In the genomic region with DNA sequence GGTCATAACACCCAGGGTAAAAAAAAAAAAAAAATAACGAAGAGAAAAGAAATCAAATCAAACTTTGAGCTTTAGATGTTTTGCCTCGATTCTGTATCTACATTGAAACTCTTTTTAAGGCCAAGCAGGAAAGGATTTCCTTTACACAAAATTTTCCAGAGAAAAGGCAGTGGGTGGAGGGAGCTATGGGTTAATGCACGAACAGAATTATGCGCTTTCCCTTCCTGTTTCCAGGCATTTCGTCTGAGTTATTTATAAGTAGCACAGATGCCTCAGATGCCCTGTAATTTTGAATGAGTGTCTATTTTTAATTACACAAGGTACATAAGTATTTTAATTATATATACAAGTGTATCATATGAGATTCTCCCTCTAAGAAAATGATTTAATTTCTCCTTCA, we compare ENCODE assay signal across 18 mouse cellular contexts.
"Had no signal": no experiment of that assay in that cellular context is flagged by ENCODE, and none has a peak within 500 bp of the region (broad histone marks: within the 10 kb centered on the region; RNA-seq: fewer than 3 reads in every experiment).

No protein-coding gene starts in this region.

- H3K36me3 ChIP-seq: liver, embryonic 15.5 days; lung, embryonic 15.5 days; midbrain, embryonic 12.5 days; midbrain, embryonic 15.5 days; neural tube, embryonic 12.5 days; stomach, embryonic 15.5 days had no signal

- DNase-seq: liver, postnatal 0 days; lung, adult 2 months; lung, postnatal 14 days; lung, postnatal 36 days; right cerebral cortex, postnatal 14 days; thymus, adult 18-20 months; thymus, postnatal 14 days; thymus, postnatal 36 days had no signal

- H3K9ac ChIP-seq: liver, embryonic 15.5 days; liver, postnatal 0 days; lung, embryonic 15.5 days; midbrain, embryonic 12.5 days; midbrain, embryonic 15.5 days; neural tube, embryonic 12.5 days; stomach, embryonic 15.5 days had no signal

- H3K9me3 ChIP-seq: liver, embryonic 15.5 days; lung, embryonic 15.5 days; megakaryocyte, embryonic 14.5 days; midbrain, embryonic 12.5 days; midbrain, embryonic 15.5 days; neural tube, embryonic 12.5 days; stomach, embryonic 15.5 days had no signal

- H3K4me1 ChIP-seq: liver, embryonic 15.5 days; lung, embryonic 15.5 days; megakaryocyte, embryonic 14.5 days; midbrain, embryonic 12.5 days; midbrain, embryonic 15.5 days; neural tube, embryonic 12.5 days; stomach, embryonic 15.5 days had no signal

- H3K4me3 ChIP-seq: liver, embryonic 15.5 days; lung, embryonic 15.5 days; megakaryocyte, embryonic 14.5 days; midbrain, embryonic 12.5 days; midbrain, embryonic 15.5 days; neural tube, embryonic 12.5 days; stomach, embryonic 15.5 days had no signal

- H3K27ac ChIP-seq: liver, embryonic 15.5 days; lung, embryonic 15.5 days; macrophage; midbrain, embryonic 12.5 days; midbrain, embryonic 15.5 days; neural tube, embryonic 12.5 days; stomach, embryonic 15.5 days; stomach, postnatal 0 days had no signal

- ATAC-seq: liver, postnatal 0 days; lung, postnatal 0 days; midbrain, embryonic 15.5 days had no signal

- H3K27me3 ChIP-seq: liver, embryonic 15.5 days; lung, embryonic 15.5 days; megakaryocyte, embryonic 14.5 days; midbrain, embryonic 12.5 days; midbrain, embryonic 15.5 days; neural tube, embryonic 12.5 days; stomach, embryonic 15.5 days had no signal

- H3K4me2 ChIP-seq: liver, embryonic 15.5 days; lung, embryonic 15.5 days; midbrain, embryonic 12.5 days; midbrain, embryonic 15.5 days; neural tube, embryonic 12.5 days; stomach, embryonic 15.5 days had no signal
